Mouse (Mus musculus) C2C12 (cell line): ENCODE results near the gene Gm26897. TPM values are rescaled to one million over a fixed set of nuclear protein-coding genes. Genes with fewer than 3 reads are reported as not detected.

Source experiments
- H3K27me3 ChIP-seq: one replicate; pipeline ENCODE4 v1.6.1; 2011; ENCODE audit not compliant: control insufficient read depth, insufficient read depth, insufficient read length
- H3K36me3 ChIP-seq: one replicate; pipeline ENCODE4 v1.6.1; 2011; ENCODE audit not compliant: control insufficient read depth, insufficient read depth
- H3K4me3 ChIP-seq: one replicate; pipeline ENCODE4 v1.5.1; 2011; ENCODE audit warnings: mild to moderate bottlenecking, control low read depth; ENCODE audit not compliant: poor library complexity, insufficient read depth, severe bottlenecking
- H3K79me2 ChIP-seq: one replicate; pipeline ENCODE4 v1.6.1; 2011; ENCODE audit not compliant: control insufficient read depth, insufficient read depth
- H3K79me3 ChIP-seq: one replicate; pipeline ENCODE4 v1.6.1; 2011; ENCODE audit warnings: low read depth, control low read depth
- H3ac ChIP-seq: one replicate; pipeline ENCODE3; 2011; ENCODE audit warnings: low read depth; ENCODE audit not compliant: control insufficient read depth, insufficient read length
- CEBPB ChIP-seq: IDR thresholded peaks from one replicate; pipeline ENCODE4 v1.6.1; 2011; ENCODE audit warnings: low read depth, mild to moderate bottlenecking, control low read depth, moderate library complexity
- CTCF ChIP-seq: IDR thresholded peaks from one replicate; pipeline ENCODE4 v1.5.1; 2011; ENCODE audit not compliant: control insufficient read depth, insufficient read depth, insufficient read length
- FOSL1 ChIP-seq: IDR thresholded peaks from one replicate; pipeline ENCODE4 v1.8.0; 2011; ENCODE audit warnings: mild to moderate bottlenecking, low read length; ENCODE audit not compliant: poor library complexity, insufficient read depth, severe bottlenecking
- MAX ChIP-seq: IDR thresholded peaks from one replicate; pipeline ENCODE4 v1.6.1; 2011; ENCODE audit warnings: mild to moderate bottlenecking, control low read depth
- MYOD1 ChIP-seq: IDR thresholded peaks from one replicate; pipeline ENCODE4 v1.6.1; 2011; ENCODE audit warnings: low read depth; ENCODE audit not compliant: control insufficient read depth, insufficient read length
- MYOG ChIP-seq: IDR thresholded peaks from one replicate; pipeline ENCODE4 v1.6.1; 2011; ENCODE audit not compliant: control insufficient read depth, insufficient read length; ENCODE audit errors: extremely low read depth
- USF1 ChIP-seq: IDR thresholded peaks from one replicate; pipeline ENCODE4 v1.6.1; 2011; ENCODE audit warnings: low read depth, mild to moderate bottlenecking, control low read depth, moderate library complexity
- polyA plus RNA-seq: library from polyadenylated mRNA; unstranded; fragments of >200 nt; fragmentation: generic; extraction: Trizol; gene quantifications from one replicate; pipeline ENCODE4 v1.2.1, GENCODE M21; 2012; ENCODE audit warnings: missing spikeins

The Gm26897 gene
- polyA plus RNA-seq, 1 experiment: not detected

DNA sequence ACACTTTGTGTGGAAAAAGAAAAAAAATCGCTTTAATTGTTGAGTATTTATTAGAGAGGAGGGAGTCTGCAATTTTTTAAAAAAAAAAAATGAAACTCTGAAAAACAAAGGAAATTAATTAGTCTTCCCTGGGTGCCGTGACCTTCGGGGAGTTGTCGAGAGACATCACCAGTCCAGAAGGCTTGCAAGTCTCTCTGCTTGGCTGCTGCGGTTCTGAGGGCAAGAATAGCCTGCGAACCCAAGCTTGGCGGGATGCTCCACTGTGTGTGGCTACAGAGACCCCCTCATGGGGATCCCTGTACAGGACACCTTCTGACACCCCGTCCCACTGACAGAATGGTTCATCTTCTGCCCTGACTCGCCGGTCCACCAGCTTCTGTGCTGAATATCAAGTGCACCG lies 7.6 kb downstream of the Gm26897 start:
- H3K79me3 ChIP-seq: no peaks in the 10 kb centered on the region
- no peak overlapping the region for H3K4me3 ChIP-seq
- H3K27me3 ChIP-seq: peaks cover 31% of the 10 kb centered on the region
- H3K79me2 ChIP-seq: no peaks in the 10 kb centered on the region
- TF ChIP-seq MYOD1 (no peak), USF1 (no peak), MYOG (no peak), CEBPB (no peak), CTCF (no peak), MAX (no peak), FOSL1 (no peak)
- H3ac ChIP-seq: no peak overlapping the region
- H3K36me3 ChIP-seq: no peaks in the 10 kb centered on the region

DNA sequence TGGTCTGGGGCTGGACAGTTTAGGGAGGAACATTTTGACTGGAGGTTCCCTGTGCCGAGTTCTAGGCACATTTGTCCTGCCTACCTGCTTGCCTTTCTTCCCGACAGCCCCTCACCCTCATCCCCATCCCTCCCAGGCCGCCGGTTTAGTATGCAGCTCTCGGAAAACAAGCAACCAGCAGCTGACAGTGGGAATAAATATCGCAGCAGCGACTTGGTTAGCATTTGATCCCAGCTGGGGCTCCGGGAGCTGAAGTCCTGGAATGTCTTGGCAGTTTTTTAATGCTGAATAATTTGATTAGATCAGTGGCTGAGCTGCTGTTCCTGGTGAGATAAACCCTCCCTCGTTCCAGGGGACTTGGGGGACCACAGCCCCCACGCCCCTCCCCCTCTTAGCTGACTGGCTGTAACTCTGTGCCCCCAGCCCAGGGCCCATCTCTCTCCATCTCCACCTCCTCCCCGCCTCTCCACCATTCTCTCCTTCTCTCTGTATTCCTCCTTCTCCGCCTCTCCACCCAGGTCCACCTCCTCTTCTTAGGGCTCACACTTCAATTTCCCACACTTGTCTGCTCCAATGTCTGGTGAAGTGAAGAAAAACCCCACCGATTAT lies 8.7 kb downstream of the Gm26897 start:
- TF ChIP-seq CEBPB: no peak
- no peak for TF ChIP-seq MYOG
- TF ChIP-seq MYOD1: no peak
- no peak for TF ChIP-seq MAX
- TF ChIP-seq CTCF: no peak
- TF ChIP-seq FOSL1: no peak
- no peak for TF ChIP-seq USF1

DNA sequence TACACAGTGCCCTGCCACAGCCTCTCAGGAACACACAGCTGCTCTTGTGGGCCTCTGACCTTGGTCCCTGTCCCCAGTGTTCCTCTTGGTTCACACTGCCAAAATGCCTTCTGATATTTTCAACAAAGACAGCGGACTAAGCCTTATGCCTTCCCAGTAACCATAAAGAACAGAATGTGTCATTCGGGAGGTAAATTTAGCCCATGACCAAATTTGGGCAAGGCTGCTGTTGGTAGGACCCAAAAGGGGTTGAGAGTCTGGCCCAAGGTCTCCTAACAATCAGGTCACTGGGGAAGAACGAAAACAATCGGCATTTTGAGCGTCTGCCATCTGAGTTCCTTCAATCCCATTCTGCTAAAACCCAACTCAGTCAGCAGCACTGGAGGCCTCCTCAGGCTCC lies 15.9 kb downstream of the Gm26897 start:
- Histone ChIP-seq H3K27me3 (peaks cover 13% of the 10 kb centered on the region), H3ac (no peak overlapping the region)

More for the DNA sequence above, 8.7 kb downstream of the Gm26897 start:
- no peak overlapping the region for H3ac ChIP-seq
- H3K4me3 ChIP-seq: no peak overlapping the region
- no peaks in the 10 kb centered on the region for H3K79me2 ChIP-seq
- peaks cover 31% of the 10 kb centered on the region for H3K27me3 ChIP-seq
- no peaks in the 10 kb centered on the region for H3K79me3 ChIP-seq
- H3K36me3 ChIP-seq: no peaks in the 10 kb centered on the region

DNA sequence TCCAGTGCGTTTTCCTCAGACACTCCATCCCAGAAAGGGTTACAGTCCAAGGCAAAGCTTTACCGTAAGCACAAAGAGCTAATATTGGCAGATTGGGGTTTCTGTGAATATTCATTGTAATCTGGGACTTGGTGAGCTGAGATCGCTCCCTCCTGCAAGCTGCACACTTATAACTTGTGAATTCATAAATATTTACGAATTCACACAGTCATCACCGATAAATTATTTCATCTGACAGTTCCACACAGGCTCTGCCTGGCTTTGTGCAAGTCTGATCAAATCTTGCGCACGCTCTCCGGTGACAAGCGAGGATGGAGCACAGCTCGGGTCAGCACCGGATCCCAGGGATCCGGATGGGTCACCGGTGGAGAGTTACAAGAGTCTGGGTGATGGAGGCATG lies 16.4 kb downstream of the Gm26897 start:
- H3ac ChIP-seq: no peak overlapping the region
- no peaks in the 10 kb centered on the region for H3K79me2 ChIP-seq
- H3K79me3 ChIP-seq: no peaks in the 10 kb centered on the region
- peaks cover 9% of the 10 kb centered on the region for H3K27me3 ChIP-seq
- H3K36me3 ChIP-seq: no peaks in the 10 kb centered on the region
- TF ChIP-seq MAX (no peak), USF1 (no peak), CTCF (no peak), FOSL1 (no peak), MYOD1 (no peak), CEBPB (no peak), MYOG (no peak)
- no peak overlapping the region for H3K4me3 ChIP-seq

More for the DNA sequence above, 15.9 kb downstream of the Gm26897 start:
- H3K79me3 ChIP-seq: no peaks in the 10 kb centered on the region
- no peak for TF ChIP-seq MYOG
- TF ChIP-seq CEBPB: no peak
- TF ChIP-seq MAX: no peak
- no peak for TF ChIP-seq USF1
- TF ChIP-seq MYOD1: no peak
- no peak for TF ChIP-seq FOSL1
- TF ChIP-seq CTCF: no peak
- no peaks in the 10 kb centered on the region for H3K79me2 ChIP-seq
- H3K4me3 ChIP-seq: no peak overlapping the region
- no peaks in the 10 kb centered on the region for H3K36me3 ChIP-seq

DNA sequence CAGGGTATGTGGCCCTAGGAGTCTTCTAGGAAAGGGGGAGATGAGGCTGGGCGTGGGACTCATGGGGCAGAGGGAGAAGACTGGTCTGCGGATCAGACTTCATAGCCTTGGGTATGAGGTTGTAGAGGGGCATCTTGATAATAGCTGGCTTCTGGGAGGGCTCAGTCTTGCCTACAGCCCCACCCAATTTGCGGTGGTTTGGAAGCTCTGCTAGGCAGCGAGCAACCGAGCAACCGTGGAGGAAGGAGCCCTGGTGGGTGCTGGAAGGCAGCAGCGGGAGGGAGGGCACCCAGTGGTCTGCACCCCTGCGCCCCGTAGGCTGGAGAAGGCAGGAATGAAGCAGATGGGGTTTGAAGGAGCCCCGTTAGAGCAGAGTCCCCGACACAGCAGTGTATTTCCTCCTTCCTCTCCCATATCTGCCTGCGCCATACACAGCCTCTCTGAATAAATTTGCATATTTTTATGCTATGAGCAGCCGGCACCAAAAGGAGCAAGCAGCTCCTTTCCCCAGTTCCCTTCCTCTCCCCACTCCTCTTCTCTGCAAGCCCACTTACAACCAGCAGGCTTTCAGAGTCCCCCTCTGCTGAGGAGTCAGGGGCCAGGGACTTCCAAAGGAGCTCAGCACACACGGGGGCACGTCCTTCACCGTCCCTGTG lies 20.9 kb downstream of the Gm26897 start:
- TF ChIP-seq MYOD1: no peak
- TF ChIP-seq FOSL1: no peak
- no peak for TF ChIP-seq USF1
- TF ChIP-seq CTCF: no peak
- no peak for TF ChIP-seq MYOG
- no peak for TF ChIP-seq CEBPB
- TF ChIP-seq MAX: no peak
- no peaks in the 10 kb centered on the region for H3K36me3 ChIP-seq
- peaks cover 8% of the 10 kb centered on the region for H3K27me3 ChIP-seq
- no peaks in the 10 kb centered on the region for H3K79me3 ChIP-seq
- no peak overlapping the region for H3ac ChIP-seq
- no peaks in the 10 kb centered on the region for H3K79me2 ChIP-seq
- H3K4me3 ChIP-seq: no peak overlapping the region

DNA sequence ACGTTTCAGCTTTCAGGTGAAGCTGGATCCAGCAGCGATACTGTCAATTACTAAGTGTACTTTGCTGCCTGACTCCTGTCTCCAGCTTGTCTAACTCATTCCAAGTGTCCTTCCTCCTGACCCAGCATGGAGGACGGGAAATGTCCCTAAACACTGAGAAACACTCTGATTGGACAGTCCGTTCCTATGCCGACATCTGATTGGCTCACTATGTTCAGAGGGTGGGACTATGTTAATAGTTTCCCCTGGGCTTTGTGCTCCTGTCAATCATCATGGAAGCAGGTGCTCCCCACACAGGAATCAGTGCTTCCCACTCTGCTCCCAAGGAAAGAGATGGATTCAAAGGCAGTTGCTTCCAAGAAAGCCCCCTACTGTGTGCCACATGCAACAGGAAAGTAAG lies 21.6 kb downstream of the Gm26897 start:
- no peaks in the 10 kb centered on the region for H3K79me3 ChIP-seq
- TF ChIP-seq CEBPB (no peak), MYOG (no peak), CTCF (no peak), MAX (no peak), FOSL1 (no peak), USF1 (no peak), MYOD1 (no peak)
- H3K79me2 ChIP-seq: no peaks in the 10 kb centered on the region
- H3ac ChIP-seq: no peak overlapping the region
- peaks cover 8% of the 10 kb centered on the region for H3K27me3 ChIP-seq
- no peaks in the 10 kb centered on the region for H3K36me3 ChIP-seq
- no peak overlapping the region for H3K4me3 ChIP-seq
